Mouse (Mus musculus): ENCODE results near the gene Gm11111. TPM values are rescaled to one million over a fixed set of nuclear protein-coding genes. Genes with fewer than 3 reads are reported as not detected.
"Not testable (repeated sequence)": the region's sequence is repeated elsewhere in the genome, so short reads cannot be mapped to it uniquely, and the experiment has no call there.

The Gm11111 gene
- total RNA-seq, 2 experiments from 2014 or later, result not detected

DNA sequence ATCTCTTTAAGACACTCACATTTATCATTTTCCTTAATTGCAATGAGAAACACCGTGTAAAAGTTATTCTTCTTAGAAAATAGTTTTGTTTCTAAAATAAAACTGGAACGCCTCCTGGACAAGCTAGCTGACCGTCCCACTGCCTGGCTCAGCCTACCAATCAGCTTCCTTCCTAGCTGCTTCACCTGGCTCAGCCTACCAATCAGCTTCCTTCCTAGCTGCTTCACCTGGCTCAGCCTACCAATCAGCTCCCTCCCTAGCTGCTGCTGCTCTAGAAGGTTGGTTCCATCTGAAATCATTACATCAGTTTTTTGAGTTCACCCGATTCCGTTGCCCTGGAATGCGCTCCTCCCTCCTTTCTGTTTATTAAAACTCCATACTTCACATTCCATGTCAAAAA lies 24.0 kb downstream of the Gm11111 start:
- intact Hi-C loops (cut with DNase I); DNase-seq (ENCODE audit: low spot score in 2 of 2): not testable (repeated sequence)

- intact Hi-C loops (cut with DNase I), result no loop called here
- DNase-seq (ENCODE audit: low spot score in 2 of 2), result no peak
These were observed 25.9 kb downstream of the Gm11111 start for GRCm38 (mm10) chr5:98578398-98578797.

- DNase-seq (ENCODE audit: low spot score in 2 of 2), result no peak
- intact Hi-C loops (cut with DNase I), result no loop called here
These were observed 28.3 kb downstream of the Gm11111 start for GRCm38 (mm10) chr5:98580811-98581210.

DNA sequence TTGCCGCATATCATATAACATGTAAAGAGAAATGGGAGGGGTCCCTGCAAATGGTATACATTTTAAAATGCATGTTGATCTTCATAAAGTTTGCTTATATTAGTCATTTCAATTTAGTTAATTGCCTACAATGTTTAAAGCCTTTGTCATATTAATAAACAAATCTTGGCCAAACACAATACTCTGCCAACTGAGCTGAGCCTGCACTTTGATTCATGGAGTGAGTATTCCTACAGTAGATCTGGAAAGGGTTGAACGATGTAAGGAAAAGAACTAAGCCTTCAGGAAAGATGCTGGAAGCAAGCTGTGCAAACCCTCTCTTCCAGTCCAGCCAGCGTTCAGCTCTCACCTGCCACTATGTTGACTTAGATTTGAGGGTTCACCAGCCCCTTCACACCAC lies 29.6 kb downstream of the Gm11111 start:
- intact Hi-C loops (cut with DNase I), result no loop called here
- DNase-seq (ENCODE audit: low spot score in 2 of 2), result no peak

DNA sequence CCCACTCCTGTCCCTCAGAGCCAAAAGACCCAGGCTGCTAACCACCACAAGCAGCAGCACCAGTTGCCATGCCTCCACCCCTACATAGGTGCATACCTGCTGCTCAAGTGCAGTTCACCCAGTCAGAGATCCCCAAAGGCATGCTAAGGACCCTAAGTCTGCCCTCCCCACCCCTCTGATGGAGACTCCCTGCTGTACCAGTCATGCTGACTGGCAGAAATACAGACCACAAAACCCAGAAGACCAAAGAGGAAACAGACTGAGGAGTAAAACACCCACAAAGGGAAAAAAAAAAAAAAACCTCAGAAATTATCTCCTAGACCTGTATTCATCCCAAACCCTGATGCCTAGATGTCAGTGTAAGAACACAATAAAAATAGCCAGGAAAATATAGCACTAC lies 33.4 kb downstream of the Gm11111 start:
- intact Hi-C loops (cut with DNase I), result no loop called here
- no peak for DNase-seq (ENCODE audit: low spot score in 2 of 2)

Other genes with a start within 250 kb of the Gm11111 start
- gene Cfap299, start 223.4 kb upstream of the Gm11111 start, total RNA-seq (2021), result under 1 TPM in 1 of 2 experiments, not detected in 1; 0.80 TPM

Measured in left cerebral cortex, postnatal 14 days (tissue).